Mouse (Mus musculus): ENCODE measurements around the gene Zfp65. TPM values are rescaled to one million over a fixed set of nuclear protein-coding genes. Genes with fewer than 3 reads are reported as not detected.
"Not testable (repeated sequence)": the region's sequence is repeated elsewhere in the genome, so short reads cannot be mapped to it uniquely, and the experiment has no call there.

The Zfp65 gene
- 10 to 100 TPM; 13.8 to 14.7 TPM for total RNA-seq (2021)
- long read RNA-seq, partial matches to known transcripts = 0 of 1 reads
- long read RNA-seq, other reads (novel, unspliced or antisense) = 0 of 1 reads

DNA sequence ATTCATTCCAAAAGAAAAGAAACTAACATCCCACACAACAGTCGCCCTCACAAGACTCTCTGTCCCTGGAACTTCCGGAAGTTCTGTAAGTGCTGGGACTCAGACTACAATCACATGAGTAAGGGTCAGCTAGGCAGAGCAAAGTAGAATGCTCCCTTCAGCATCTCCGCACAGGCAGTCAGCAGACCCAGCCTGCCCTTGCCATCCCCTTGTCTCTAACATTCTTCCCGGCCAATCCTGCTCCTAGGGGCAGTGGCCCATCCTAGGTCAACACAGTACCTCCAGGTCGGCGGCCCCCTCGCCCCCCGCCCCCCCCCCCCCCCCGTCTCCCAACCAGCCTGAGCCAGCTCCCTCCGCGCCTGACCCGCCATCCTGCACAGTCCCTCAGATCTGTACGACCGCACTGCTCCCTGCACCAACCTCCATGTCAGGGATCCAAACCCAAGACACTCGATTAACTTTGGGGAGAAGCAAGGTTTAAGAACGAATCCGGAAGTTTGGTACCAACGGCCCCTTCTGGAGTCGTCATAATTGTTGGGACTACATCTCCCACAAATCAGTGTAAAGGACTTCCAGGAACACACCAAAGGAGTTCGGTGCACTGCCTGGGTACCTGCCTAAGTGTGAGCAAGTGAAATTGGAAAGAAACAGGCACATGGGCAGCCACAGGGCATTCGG is at the start of gene Zfp65:
Gene Zfp65 (minus strand): TSS at position 533 of the 678 bp plus-strand sequence.
- peak; percentile 44 to 79 for DNase-seq (ENCODE audit: low spot score in 2 of 2)

DNA sequence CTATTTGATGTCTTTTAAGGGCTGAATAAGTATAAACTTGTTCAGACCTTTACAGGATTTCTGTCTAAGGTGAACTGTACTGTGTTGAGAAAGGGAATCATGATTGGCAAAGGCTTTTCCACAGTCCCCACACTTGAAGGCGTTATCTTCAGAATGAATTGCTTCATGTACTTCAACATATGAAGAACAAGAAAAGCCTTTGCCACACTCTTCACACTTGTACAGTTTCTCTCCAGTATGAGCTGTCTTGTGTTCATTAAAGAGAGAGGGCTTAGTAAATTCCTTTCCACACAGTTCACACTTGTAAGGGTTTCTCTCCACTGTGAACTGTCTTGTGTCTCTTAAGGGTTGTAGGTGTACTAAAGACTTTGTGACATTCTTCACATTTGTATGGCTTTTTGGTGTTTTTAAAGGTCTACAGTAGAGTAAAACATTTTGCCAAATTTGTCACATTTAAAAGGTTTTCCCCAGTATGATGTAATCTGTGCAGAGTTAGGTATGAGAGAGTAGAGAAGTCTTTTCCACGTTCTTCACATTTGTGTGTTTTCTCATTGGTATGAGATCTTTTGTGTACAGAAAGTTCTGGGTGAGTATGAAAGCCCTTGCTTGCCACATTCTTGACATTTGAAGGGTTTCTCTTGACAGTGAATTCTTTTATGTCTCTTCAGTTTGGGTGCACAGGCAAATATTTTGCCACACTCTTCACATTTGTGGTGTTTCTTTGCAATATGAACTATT is 34.2 kb upstream of the Zfp65 start:
- no peak for DNase-seq (ENCODE audit: low spot score in 2 of 2)

DNA sequence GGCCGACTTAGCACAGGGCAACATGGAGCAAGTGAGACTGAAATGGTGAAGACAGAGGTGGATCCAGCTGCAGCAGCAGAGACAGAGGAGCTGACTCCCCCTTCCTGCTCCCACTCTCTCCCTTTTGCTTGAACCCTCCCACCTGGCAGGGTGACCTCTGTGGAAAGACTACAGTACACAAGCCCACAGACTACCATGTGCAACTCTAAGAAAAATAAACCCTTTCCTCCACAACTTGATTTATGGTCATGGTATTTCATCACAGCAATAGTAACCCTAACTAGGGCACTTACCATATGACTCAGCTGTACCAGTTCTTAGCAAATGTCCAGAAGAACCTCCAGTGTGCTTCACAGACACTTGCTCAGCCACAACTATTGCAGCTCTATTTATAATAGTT is 31.0 kb upstream of the Zfp65 start:
- no peak for DNase-seq (ENCODE audit: low spot score in 2 of 2)

DNA sequence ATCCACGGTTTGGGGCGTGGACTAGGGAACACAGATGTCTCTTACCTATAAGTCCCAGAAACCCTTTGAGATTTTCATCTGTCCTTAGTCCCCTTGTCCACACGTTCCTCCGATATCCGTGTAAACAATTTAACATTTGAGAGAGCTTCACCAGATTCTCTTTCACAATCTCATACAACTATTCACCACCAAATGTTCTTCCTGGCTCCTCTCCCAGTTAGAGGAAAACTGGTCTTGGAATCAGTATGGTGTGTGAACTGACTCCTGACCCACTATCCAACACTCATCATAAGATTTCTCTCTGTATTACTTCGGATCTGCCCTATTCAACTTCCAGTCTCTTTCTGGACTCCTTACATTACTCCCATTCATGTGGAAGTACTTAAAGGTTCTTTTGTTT is 26.8 kb upstream of the Zfp65 start:
- DNase-seq (ENCODE audit: low spot score in 2 of 2) = peak in 1 of 2 experiments; percentile 6

DNA sequence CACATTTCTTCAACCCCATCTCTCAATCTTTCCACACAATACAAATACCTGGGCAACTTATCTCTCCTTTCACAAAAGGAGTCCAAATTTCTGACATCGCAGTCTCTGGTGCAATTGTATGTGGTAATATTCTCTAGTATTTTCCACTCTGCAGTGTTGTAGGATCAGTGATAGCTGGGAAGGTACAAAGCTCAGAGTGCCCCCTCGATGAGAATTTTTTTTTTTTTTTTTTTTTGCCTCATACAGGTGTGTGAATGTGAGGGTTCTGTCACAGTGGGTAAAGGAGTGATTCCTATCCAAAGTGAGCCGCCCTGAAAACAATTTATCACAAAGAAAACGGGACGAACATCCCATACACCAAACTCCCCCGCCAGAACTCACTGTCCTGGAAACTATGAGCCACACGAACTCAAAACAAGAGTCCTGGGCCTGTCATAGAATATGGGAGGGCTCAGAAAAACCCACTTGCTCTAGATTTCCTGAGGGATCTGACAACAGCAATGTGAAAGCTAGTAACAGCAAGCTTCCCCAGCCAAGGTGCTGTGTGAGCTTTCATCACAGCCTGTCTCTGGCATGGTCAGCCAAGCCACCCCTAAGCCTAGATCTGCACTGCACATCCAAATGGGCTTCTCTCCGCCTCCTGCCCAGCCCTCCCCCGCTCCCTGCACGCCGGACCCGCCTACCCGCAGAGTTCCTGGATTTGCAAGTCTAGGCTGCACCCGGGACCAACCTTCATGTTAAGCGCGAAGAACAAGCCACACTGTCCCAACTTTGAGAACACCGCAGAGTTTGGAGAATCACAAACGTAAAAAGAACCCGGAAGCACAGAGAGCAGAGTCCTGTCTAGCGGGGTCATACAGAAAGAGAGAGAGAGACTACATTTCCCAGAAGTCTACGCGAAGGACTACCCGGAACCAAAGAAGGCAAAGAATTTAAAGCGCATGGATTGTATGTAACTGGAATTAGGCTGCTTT is 25.6 kb upstream of the Zfp65 start, which contains the start of gene Zfp85:
Gene Zfp85 (minus strand): TSS at position 896 of the 974 bp plus-strand sequence.
- peak; percentile 33 to 66 for DNase-seq (ENCODE audit: low spot score in 2 of 2)

DNA sequence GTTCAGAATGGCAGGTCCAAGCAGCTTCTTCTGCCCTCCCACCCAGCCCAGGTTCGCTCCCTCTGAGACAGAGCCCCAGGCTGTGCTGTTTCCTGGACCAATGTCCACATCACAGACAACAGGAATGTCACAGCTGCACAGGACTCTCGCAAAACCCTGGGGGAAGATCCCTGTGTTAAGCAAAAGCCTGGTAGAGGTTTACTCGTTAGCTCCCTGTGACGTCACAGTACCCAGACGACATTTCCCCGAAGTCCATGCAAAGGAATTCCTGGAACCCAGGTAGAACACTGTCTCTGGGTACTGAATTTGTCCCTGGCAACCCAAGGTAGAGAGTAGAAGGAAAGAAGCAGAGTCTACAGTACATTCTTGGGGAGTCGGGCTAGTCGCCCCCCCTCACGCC is 14.9 kb upstream of the Zfp65 start:
- no peak for DNase-seq (ENCODE audit: low spot score in 2 of 2)

DNA sequence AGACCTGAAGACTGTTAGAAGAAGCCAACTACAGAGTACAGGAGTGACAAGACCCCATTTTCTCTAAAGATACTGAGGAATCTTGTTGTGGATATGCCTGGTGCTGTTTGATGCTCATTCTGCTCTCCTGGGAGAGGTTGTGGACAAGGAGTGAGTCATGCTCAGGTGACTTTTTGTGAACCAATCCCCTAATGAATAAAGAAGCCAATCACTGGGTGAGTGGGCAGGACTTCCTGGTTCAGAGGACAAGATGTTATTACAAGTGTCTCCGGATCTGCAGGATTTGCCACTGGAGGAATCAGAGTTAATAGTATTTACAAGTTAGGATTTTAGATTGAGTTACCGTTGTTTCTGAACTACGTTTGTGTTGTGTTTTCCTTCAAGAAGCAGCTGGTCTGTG is 14.0 kb upstream of the Zfp65 start:
- DNase-seq (ENCODE audit: low spot score in 2 of 2) = no peak

DNA sequence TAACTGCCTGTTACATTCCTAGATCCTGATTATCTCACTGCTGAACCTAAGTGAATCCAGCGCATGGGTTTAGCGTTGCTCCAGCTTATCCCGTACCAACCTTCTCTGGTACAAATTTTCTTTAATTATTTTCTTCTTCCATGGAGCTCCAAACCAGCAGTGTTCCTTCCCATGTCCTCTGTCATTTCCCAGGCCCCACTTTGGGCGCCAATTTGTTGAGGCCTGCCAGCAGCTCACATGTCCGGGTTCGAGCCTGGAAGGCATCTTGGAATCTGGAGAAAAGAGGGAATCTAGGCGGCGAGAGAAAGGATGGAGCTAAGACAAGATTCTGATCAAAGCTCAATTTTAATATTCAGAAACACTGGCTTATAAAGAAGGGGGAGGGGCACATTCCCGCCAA is 5.4 kb upstream of the Zfp65 start:
- not testable (repeated sequence) for DNase-seq (ENCODE audit: low spot score in 2 of 2)

DNA sequence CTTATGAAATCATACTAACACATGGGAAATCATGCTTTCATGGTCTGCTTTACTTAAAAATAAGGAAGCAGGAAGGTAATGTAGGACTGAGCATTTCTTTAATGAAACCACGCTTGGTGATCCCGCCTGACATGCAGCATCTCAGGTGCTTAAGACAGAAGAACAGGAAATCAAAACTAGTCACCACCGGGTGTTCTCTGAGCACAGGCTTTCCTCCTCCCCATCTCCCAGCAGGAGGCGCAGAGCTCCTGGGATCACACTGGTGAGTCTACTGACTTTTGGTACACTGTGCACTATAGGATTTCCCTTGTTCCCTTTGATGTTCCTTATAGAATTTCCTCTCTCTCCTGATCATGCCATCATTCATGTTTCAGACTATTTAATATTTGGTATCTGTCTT is 468 bp upstream of the Zfp65 start:
- peak; percentile 17 to 59 for DNase-seq (ENCODE audit: low spot score in 2 of 2)

DNA sequence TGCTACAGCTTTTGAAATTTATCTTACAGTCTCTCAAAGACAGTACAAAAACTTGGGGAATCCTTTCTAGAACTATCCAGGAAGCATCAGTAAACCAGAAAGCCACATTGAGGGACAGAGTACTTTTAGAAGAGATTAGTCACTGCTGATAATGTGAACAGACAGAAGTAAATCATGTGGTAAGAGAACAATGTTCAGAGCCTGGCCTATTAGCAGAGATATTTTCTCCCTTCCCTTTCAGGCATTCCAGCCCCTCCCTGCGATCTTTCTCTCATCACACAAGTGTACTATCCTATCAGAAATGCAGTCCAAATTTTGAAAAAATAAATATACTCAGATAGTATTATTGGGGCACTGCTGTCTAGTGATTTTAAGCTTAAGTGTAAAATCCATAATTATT is 867 bp downstream of the Zfp65 start:
- DNase-seq (ENCODE audit: low spot score in 2 of 2) = no peak

DNA sequence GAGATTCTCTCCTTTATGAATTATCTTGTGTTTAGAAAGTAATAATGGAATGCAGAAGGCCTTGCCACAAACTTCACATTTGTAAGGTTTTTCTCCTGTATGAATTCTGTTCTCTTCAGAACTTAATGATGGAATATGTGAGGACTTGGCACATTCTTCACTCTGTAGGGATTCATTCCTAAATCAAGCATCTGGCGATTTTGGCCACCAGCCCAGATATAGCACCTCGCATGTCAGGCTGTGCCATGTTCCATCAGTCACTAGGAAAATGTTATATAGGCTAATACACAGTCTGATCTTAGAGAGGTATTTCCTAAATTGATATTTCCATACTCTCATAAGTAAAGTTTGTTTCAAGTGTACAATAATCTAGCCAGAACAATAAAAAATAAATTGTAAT is 3.6 kb downstream of the Zfp65 start:
- DNase-seq (ENCODE audit: low spot score in 2 of 2) = not testable (repeated sequence)

DNA sequence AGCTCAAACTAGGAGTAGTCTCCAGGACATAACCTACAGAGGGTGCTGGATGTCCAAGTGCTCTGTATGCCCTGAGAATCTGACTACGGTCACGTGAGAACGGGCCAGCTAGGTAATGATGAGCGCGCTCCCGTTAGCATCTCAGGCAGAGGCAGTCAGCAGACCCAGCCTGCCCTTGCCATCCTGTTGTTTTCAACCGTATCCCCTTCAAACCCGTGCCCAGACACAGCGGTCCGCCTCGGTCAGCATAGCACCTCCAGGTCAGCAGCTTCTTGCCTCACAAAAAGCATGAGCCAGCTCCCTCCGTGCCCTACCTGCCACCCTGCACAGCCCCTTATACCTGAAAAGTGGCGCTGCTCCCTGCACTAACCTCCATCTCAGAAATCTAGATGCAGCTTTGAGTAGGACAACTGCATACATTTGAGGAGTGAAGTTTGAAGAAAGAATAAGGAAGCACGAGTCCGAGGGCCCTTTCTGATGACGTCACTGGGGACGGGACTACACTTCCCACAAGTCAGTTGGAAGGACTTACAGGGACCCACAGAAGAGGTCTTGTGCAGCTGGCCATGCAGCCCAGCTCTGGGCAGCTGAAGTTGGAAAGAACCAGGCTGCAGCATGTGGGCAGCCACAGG is 5.0 kb downstream of the Zfp65 start:
- peak; percentile 87 to 97 for DNase-seq (ENCODE audit: low spot score in 2 of 2)

DNA sequence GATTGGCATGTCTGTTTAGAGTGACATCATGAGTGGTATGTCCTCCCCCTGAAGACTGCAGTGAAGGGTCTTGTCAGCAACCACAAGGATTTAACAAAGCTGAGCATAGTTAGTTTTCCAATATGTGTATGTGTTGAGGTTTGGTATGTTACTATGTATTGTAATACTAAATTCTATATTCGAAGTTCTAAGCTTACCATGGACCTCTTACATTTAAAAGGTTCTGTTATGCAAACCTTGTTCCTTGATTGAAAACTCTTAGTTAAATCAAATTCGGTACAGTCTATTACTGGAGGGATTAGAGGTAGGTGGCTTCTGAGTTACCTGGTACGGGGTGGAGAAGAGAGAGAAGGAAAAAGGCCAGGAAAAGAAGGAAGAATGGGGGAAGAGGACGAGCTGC is 42.0 kb downstream of the Zfp65 start, which contains the start of gene Zfp738:
Gene Zfp738 (minus strand): TSS at position 101 of the 400 bp plus-strand sequence.
- no peak for DNase-seq (ENCODE audit: low spot score in 2 of 2)

DNA sequence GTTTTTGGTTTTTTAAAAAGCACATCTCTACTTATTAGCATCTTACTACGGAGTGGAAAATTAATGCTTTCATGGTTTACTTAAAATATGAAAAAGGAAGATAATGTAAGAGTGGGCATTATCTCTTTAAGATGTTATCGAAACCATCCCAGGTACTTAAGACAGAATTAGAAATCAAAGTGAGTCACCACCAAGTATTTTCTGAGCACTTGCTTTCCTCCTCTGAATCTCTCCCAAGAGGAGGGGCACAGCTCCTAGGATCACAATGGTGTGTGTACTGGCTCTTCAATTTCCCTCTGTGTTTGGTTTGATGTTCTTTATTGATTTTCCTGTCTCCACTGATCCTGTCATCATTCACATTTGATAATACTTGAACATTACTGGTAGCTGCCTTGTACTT is 45.1 kb downstream of the Zfp65 start:
- peak in 1 of 2 experiments; percentile 3 for DNase-seq (ENCODE audit: low spot score in 2 of 2)

DNA sequence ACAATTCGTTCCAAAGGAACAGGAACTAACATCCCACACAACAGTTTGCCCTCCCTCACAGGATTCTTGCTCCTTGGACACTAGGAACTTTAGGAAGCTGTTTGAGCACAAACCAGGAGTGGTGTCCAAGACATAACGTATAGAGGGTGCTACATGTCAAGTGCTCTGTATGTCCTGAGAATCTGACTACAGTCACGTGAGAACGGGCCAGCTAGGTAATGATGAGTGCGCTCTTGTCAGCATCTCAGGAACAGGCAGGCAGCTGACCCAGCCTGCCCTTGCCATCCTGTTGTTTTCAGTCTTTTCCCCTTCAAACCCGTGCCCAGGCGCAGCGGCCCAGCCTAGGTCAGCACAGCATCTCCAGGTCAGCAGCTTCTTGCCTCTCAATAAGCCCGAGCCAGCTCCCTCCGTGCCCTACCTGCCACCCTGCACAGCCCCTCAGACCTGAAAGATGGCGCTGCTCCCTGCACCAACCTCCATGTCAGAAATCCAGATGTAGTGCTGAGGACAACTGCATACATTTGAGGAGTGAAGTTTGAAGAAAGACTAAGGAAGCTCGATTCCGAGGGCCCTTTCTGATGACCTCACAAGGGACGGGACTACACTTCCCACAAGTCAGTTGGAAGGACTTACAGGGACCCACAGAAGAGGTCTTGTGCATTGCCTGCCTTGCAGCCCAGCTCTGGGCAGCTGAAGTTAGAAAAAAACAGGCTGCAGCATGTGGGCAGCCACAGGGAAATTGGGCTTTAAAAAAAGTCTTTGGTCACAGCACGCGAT is 45.8 kb downstream of the Zfp65 start:
- DNase-seq (ENCODE audit: low spot score in 2 of 2) = peak; percentile 82 to 94

DNA sequence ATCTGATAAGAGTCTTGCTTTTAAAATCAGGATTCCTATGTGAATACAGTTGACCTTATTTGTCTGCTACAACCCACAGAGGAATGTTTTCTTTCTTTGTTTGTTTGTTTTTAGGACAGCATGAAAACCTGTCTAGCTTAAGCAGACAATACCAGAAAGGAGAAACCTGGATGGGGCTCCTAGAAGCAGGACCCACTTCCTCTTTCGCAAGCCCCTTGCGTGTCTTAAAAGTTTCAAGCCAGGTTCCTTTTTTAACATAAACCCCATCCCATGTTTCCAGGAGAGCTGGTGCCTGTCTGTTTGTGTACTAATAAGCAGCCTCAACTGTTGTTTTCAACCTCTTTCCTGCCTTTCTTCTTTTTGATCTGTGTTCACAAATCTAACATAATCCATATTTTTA is 54.1 kb downstream of the Zfp65 start:
- no peak for DNase-seq (ENCODE audit: low spot score in 2 of 2)

Measured in layer of hippocampus, adult 18-20 months (tissue).